1 mouse cellular context compared by ENCODE assay signal in the genomic region with DNA sequence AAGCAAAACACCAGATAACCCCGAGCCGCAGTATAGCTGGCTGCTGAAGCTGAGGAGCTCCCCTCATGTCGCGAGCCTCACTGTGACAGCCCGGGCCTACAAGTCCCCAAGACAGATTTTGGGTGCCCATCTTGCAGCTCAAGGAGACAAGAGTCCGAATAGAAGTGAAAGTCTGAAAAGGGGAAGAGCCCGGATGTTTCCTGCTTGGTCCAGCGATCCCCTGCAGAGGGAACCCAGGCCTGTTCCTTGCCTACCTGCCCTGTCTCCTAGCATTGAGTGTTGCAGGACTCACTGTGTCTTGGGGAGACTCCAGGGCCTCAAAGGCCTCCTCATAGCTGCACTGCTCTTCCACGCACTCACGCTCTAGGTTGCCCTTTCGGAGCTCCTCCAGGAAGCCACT.
TF ChIP-seq lines count a peak whose summit lies in the region.

No protein-coding gene starts in this region.

TF ChIP-seq in MEL, 35 proteins besides CTCF, POLR2A, EP300 and RAD21 (continued from another document):
- TF ChIP-seq MYC (IDR thresholded peaks at IDR 0.05; ENCODE audit: low read depth, low read length), result no peak
- no peak for TF ChIP-seq ELF1 (IDR thresholded peaks at IDR 0.05; ENCODE audit: low read depth, low read length)
- TF ChIP-seq HCFC1 (IDR thresholded peaks at IDR 0.05; ENCODE audit: low read depth, low read length), result no peak
- no peak for TF ChIP-seq NRF1 (IDR thresholded peaks at IDR 0.05; ENCODE audit: insufficient read depth, low read depth, low read length, poor library complexity, severe bottlenecking)
- no peak for TF ChIP-seq POLR2AphosphoS2 (IDR thresholded peaks at IDR 0.05; ENCODE audit: low read length)
- TF ChIP-seq SIN3A (IDR thresholded peaks at IDR 0.05; ENCODE audit: low read length), result no peak
- TF ChIP-seq E2F4 (IDR thresholded peaks at IDR 0.05; ENCODE audit: borderline replicate concordance, low read depth, low read length), result no peak
- no peak for TF ChIP-seq NELFE (IDR thresholded peaks at IDR 0.05; ENCODE audit: low read depth, low read length)
TF ChIP-seq in MEL: peak in this region for 0.
